Comparison of ENCODE assay signal across 10 mouse cellular contexts in the genomic region with DNA sequence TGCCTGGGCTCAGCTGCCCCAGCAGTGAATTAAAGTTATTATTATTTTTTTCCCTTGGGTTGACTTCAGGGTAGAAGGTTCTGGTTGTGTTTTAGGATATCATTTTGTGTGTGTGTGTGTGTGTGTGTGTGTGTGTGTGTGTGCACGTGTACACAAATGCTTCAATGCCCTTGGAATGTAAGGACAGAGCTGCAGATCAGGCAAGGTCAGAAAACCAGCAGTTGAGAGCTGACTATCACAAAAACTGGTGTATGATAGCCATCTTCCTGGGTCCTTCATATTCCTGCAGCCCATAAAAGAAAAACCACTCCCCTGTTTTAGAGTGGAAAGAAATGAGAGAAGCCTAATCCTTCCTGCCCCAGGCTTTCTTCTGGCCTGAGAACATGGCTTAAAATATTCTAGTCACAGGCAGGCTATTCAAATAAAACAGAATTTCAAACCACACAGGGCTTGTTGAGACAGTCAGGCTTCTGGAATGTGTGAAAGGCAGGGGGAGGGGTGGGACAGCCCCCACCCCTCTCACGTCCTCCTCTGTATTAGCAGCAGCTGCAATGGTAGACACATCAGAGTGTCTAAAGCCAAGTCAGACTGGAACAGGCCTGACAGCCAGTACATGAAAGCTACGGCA.
A peak's percentile ranks its signal among the peaks of the same experiment; 100 is the strongest.
DNase-seq lines count a peak whose midpoint lies in the region; ATAC-seq and TF ChIP-seq lines count a peak whose summit lies in the region.
"Had no signal": no experiment of that assay in that cellular context is flagged by ENCODE, and none has a peak within 500 bp of the region (broad histone marks: within the 10 kb centered on the region; RNA-seq: fewer than 3 reads in every experiment).

No protein-coding gene starts in this region.

- 0 out of 2 replicates have a peak, but pooled peaks have one; percentile 41 for ATAC-seq in heart, embryonic 16.5 days (replicated peaks; ENCODE audit: extremely low read depth, insufficient read depth, low FRiP score)
- ATAC-seq in embryonic facial prominence, embryonic 11.5 days (replicated peaks; ENCODE audit: insufficient number of reproducible peaks, low FRiP score, low TSS enrichment, low read depth): peak; percentile 84
- ATAC-seq in hindbrain, embryonic 15.5 days (ENCODE audit: low FRiP score, low read depth): peak; percentile 78
- ATAC-seq in midbrain, postnatal 0 days (ENCODE audit: low FRiP score): peak; percentile 88

- DNase-seq in heart, adult 9 months (ENCODE audit: low spot score in 2 of 2): no peak
- peak; percentile 58 for DNase-seq in embryonic facial prominence, embryonic 11.5 days (ENCODE audit: low spot score)
- peak; percentile 74 for DNase-seq in midbrain, postnatal 0 days (ENCODE audit: low spot score)
- DNase-seq in thymus, adult 18-20 months: no peak
- no peak for DNase-seq in ovary, postnatal 10 days (ENCODE audit: low spot score)
- no peak for DNase-seq in cerebellum, postnatal 14 days

- no peaks in the 10 kb centered on the region for H3K36me3 ChIP-seq in heart, embryonic 16.5 days (ENCODE audit: control insufficient read depth, insufficient read depth)
- no peaks in the 10 kb centered on the region for H3K36me3 ChIP-seq in embryonic facial prominence, embryonic 11.5 days (replicated peaks; ENCODE audit: control insufficient read depth, insufficient read depth, low read depth, low read length)
- no peaks in the 10 kb centered on the region for H3K36me3 ChIP-seq in hindbrain, embryonic 15.5 days
- H3K36me3 ChIP-seq in midbrain, postnatal 0 days (ENCODE audit: insufficient read depth, low read length): no peaks in the 10 kb centered on the region
- H3K36me3 ChIP-seq: G1E; lung, embryonic 15.5 days had no signal

- H3K27me3 ChIP-seq in heart, embryonic 16.5 days (ENCODE audit: control insufficient read depth, insufficient read depth, low read length): no peaks in the 10 kb centered on the region
- H3K27me3 ChIP-seq in embryonic facial prominence, embryonic 11.5 days (ENCODE audit: control insufficient read depth, insufficient read depth, low read length): no peaks in the 10 kb centered on the region
- H3K27me3 ChIP-seq in hindbrain, embryonic 15.5 days: no peaks in the 10 kb centered on the region
- H3K27me3 ChIP-seq in midbrain, postnatal 0 days (ENCODE audit: insufficient read depth, low read length): no peaks in the 10 kb centered on the region
- H3K27me3 ChIP-seq: lung, embryonic 15.5 days had no signal

- H3K9ac ChIP-seq in heart, embryonic 16.5 days (ENCODE audit: low read length): no peak overlapping the region
- no peak overlapping the region for H3K9ac ChIP-seq in embryonic facial prominence, embryonic 11.5 days (replicated peaks; ENCODE audit: low read length)
- no peak overlapping the region for H3K9ac ChIP-seq in hindbrain, embryonic 15.5 days
- H3K9ac ChIP-seq in midbrain, postnatal 0 days (replicated peaks; ENCODE audit: low read length, poor library complexity, severe bottlenecking): no peak overlapping the region
- H3K9ac ChIP-seq: lung, embryonic 15.5 days had no signal

- H3K9me3 ChIP-seq in heart, embryonic 16.5 days (replicated peaks; ENCODE audit: control insufficient read depth, low read length): no peaks in the 10 kb centered on the region
- no peaks in the 10 kb centered on the region for H3K9me3 ChIP-seq in embryonic facial prominence, embryonic 11.5 days (replicated peaks; ENCODE audit: control insufficient read depth, low read length)
- H3K9me3 ChIP-seq in hindbrain, embryonic 15.5 days: no peaks in the 10 kb centered on the region
- no peaks in the 10 kb centered on the region for H3K9me3 ChIP-seq in midbrain, postnatal 0 days (ENCODE audit: low read length)
- H3K9me3 ChIP-seq: lung, embryonic 15.5 days had no signal

- TF ChIP-seq CTCF in midbrain, postnatal 0 days (IDR thresholded peaks at IDR 0.05): no peak

- H3K4me1 ChIP-seq in heart, embryonic 16.5 days (ENCODE audit: control insufficient read depth, insufficient read depth, low read length): peaks cover 5% of the 10 kb centered on the region; the same call in 1 of the 2 replicates
- no peaks in the 10 kb centered on the region for H3K4me1 ChIP-seq in embryonic facial prominence, embryonic 11.5 days (ENCODE audit: control insufficient read depth, insufficient read depth, low read length)
- peaks cover 16% of the 10 kb centered on the region for H3K4me1 ChIP-seq in hindbrain, embryonic 15.5 days (replicated peaks)
- H3K4me1 ChIP-seq in midbrain, postnatal 0 days (ENCODE audit: insufficient read depth, low read length): peaks cover 6% of the 10 kb centered on the region; the same call in 1 of the 2 replicates

- H3K27ac ChIP-seq in heart, embryonic 16.5 days (ENCODE audit: low read length): no peak overlapping the region
- H3K27ac ChIP-seq in embryonic facial prominence, embryonic 11.5 days (replicated peaks; ENCODE audit: low read depth, low read length): no peak overlapping the region
- H3K27ac ChIP-seq in hindbrain, embryonic 15.5 days (replicated peaks): peak overlapping the region; percentile 50
- H3K27ac ChIP-seq in midbrain, postnatal 0 days (ENCODE audit: low read depth, low read length): peak overlapping the region; percentile 9; the same call in 1 of the 2 replicates
- H3K27ac ChIP-seq: lung, embryonic 15.5 days had no signal

- H3K4me2 ChIP-seq in heart, embryonic 16.5 days (ENCODE audit: low read depth, low read length): no peak overlapping the region
- no peak overlapping the region for H3K4me2 ChIP-seq in embryonic facial prominence, embryonic 11.5 days (ENCODE audit: low read depth, low read length)
- H3K4me2 ChIP-seq in hindbrain, embryonic 15.5 days: no peak overlapping the region
- no peak overlapping the region for H3K4me2 ChIP-seq in midbrain, postnatal 0 days (ENCODE audit: low read depth, low read length, poor library complexity, severe bottlenecking)
- H3K4me2 ChIP-seq: lung, embryonic 15.5 days had no signal

- no peak overlapping the region for H3K4me3 ChIP-seq in heart, embryonic 16.5 days (ENCODE audit: low read length)
- H3K4me3 ChIP-seq in embryonic facial prominence, embryonic 11.5 days (ENCODE audit: low read depth, low read length): no peak overlapping the region
- no peak overlapping the region for H3K4me3 ChIP-seq in hindbrain, embryonic 15.5 days
- H3K4me3 ChIP-seq in midbrain, postnatal 0 days (ENCODE audit: low read depth, low read length): no peak overlapping the region
- H3K4me3 ChIP-seq: lung, embryonic 15.5 days had no signal

- 33% methylated on average over 3 of the region's 3 CpGs for WGBS in heart, embryonic 16.5 days
- WGBS in embryonic facial prominence, embryonic 11.5 days: 31% methylated on average over 3 of the region's 3 CpGs
- 27% methylated on average over 3 of the region's 3 CpGs for WGBS in hindbrain, embryonic 15.5 days
- WGBS in midbrain, postnatal 0 days: 14% methylated on average over 3 of the region's 3 CpGs

Comparison
In these comparisons a context has a peak if more than half of its experiments do, and no peak if none do; other contexts are left out.
1. H3K27ac ChIP-seq: peak in hindbrain, embryonic 15.5 days (single experiment) and midbrain, postnatal 0 days (single experiment); none in heart, embryonic 16.5 days (single experiment) and embryonic facial prominence, embryonic 11.5 days (single experiment).
2. DNase-seq: peak in embryonic facial prominence, embryonic 11.5 days (single experiment) and midbrain, postnatal 0 days (single experiment); none in heart, adult 9 months (0 of 2), thymus, adult 18-20 months (0 of 2), ovary, postnatal 10 days (single experiment) and cerebellum, postnatal 14 days (0 of 2).
3. Peak in every context shown above with its lines, with median percentiles within 50 percentile points of each other: ATAC-seq.